Mouse (Mus musculus) kidney, postnatal 0 days (tissue): ENCODE measurements around the gene Garem2. TPM values are rescaled to one million over a fixed set of nuclear protein-coding genes. Genes with fewer than 3 reads are reported as not detected.

Experiments
- ATAC-seq: fragments of 200-750 bp; cut with Nextera tagmentation; replicated peaks from 2 replicates; pipeline ENCODE4 v1.8.0; 2017; ENCODE audit warnings: low read depth, moderate number of reproducible peaks, moderate TSS enrichment, moderate library complexity; ENCODE audit not compliant: low FRiP score
- DNase-seq: peaks from one replicate; pipeline ENCODE4 v3.0.0-alpha.2; 2016; ENCODE audit warnings: low spot score
- H3K27ac ChIP-seq: fragments of 300-500 bp; sonication (generic); 2 replicates; pipeline ENCODE4 v1.5.1; 2014; ENCODE audit warnings: mild to moderate bottlenecking
- H3K27me3 ChIP-seq: fragments of 300-500 bp; sonication (generic); 2 replicates; pipeline ENCODE4 v1.6.1; 2014; ENCODE audit warnings: low read length, mixed read lengths; ENCODE audit not compliant: insufficient read depth
- H3K36me3 ChIP-seq: fragments of 300-500 bp; sonication (generic); 2 replicates; pipeline ENCODE4 v1.6.1; 2014; ENCODE audit warnings: low read length, mixed read lengths; ENCODE audit not compliant: insufficient read depth
- H3K4me1 ChIP-seq: fragments of 300-500 bp; sonication (generic); replicated peaks from 2 replicates; pipeline ENCODE4 v1.6.1; 2014; ENCODE audit warnings: antibody characterized with exemption, low read length, mixed read lengths; ENCODE audit not compliant: insufficient read depth
- H3K4me2 ChIP-seq: fragments of 300-500 bp; sonication (generic); 2 replicates; pipeline ENCODE4 v1.6.1; 2014; ENCODE audit warnings: mild to moderate bottlenecking, low read length, moderate library complexity, mixed read lengths
- H3K4me3 ChIP-seq: fragments of 300-500 bp; sonication (generic); replicated peaks from 2 replicates; pipeline ENCODE4 v1.5.1; 2014; ENCODE audit warnings: low read depth, low read length
- H3K9ac ChIP-seq: fragments of 300-500 bp; sonication (generic); 2 replicates; pipeline ENCODE4 v1.6.1; 2014; ENCODE audit warnings: low read depth, low read length
- H3K9me3 ChIP-seq: fragments of 300-500 bp; sonication (generic); replicated peaks from 2 replicates; pipeline ENCODE4 v1.6.1; 2016; ENCODE audit warnings: low read length, inconsistent platforms, mixed read lengths
- CTCF ChIP-seq: IDR thresholded peaks from 2 replicates; pipeline ENCODE4 v1.5.1; 2016; ENCODE audit warnings: antibody characterized with exemption, low read depth, mild to moderate bottlenecking, moderate library complexity
- WGBS: fragments of 180-500 bp; shearing (Covaris S2); extraction: QIAGEN DNeasy Blood & Tissue Kit; methylation state at CpG from one replicate; pipeline ENCODE4 v1.1.7; 2014; 5-methylcytosine and 5-hydroxymethylcytosine counted together
- polyA plus RNA-seq: library from polyadenylated mRNA; unstranded; fragments of >200 nt; fragmentation: Nextera tagmentation; extraction: Ambion mirVana; gene quantifications from 2 replicates; pipeline ENCODE4 v1.2.1, GENCODE M21; 2015

Gene Garem2
- polyA plus RNA-seq, 1 experiment from 2014 or later = 0.33 TPM

GRCm38 (mm10) chr5:30137271-30137670 is 32.3 kb downstream of the Garem2 start:
- no peak for TF ChIP-seq CTCF
- 93% methylated on average over 9 of the region's 9 CpGs for WGBS
- H3K36me3 ChIP-seq = peaks cover 50% of the 10 kb centered on the region

GRCm38 (mm10) chr5:30138193-30138592 is 33.2 kb downstream of the Garem2 start:
- WGBS = 91% methylated on average over 4 of the region's 4 CpGs
- no peak for ATAC-seq
- peaks cover 50% of the 10 kb centered on the region for H3K36me3 ChIP-seq
- H3K4me3 ChIP-seq = no peak overlapping the region
- H3K4me2 ChIP-seq = no peak overlapping the region
- no peak for TF ChIP-seq CTCF
- no peaks in the 10 kb centered on the region for H3K4me1 ChIP-seq
- no peak for DNase-seq
- no peaks in the 10 kb centered on the region for H3K9me3 ChIP-seq
- no peak overlapping the region for H3K9ac ChIP-seq
- H3K27me3 ChIP-seq = no peaks in the 10 kb centered on the region
- H3K27ac ChIP-seq = no peak overlapping the region

More at GRCm38 (mm10) chr5:30137271-30137670, 32.3 kb downstream of the Garem2 start:
- no peak for DNase-seq
- Histone ChIP-seq H3K27ac (no peak overlapping the region), H3K9ac (no peak overlapping the region), H3K4me1 (no peaks in the 10 kb centered on the region), H3K4me3 (no peak overlapping the region), H3K27me3 (no peaks in the 10 kb centered on the region), H3K4me2 (no peak overlapping the region), H3K9me3 (no peaks in the 10 kb centered on the region)
- no peak for ATAC-seq

GRCm38 (mm10) chr5:30146526-30146925 is 41.6 kb downstream of the Garem2 start:
- DNase-seq (no peak), ATAC-seq (no peak)
- Histone ChIP-seq H3K27me3 (no peaks in the 10 kb centered on the region), H3K9ac (no peak overlapping the region), H3K4me1 (no peaks in the 10 kb centered on the region), H3K36me3 (peaks cover 34% of the 10 kb centered on the region; the same call in 1 of the 2 replicates), H3K4me3 (no peak overlapping the region), H3K27ac (no peak overlapping the region), H3K9me3 (no peaks in the 10 kb centered on the region), H3K4me2 (no peak overlapping the region)
- WGBS = 92% methylated on average over 6 of the region's 6 CpGs
- no peak for TF ChIP-seq CTCF

- Histone ChIP-seq H3K27me3 (no peaks in the 10 kb centered on the region), H3K4me3 (no peak overlapping the region), H3K4me2 (no peak overlapping the region), H3K9ac (no peak overlapping the region), H3K4me1 (no peaks in the 10 kb centered on the region), H3K9me3 (no peaks in the 10 kb centered on the region), H3K36me3 (peaks cover 22% of the 10 kb centered on the region; the same call in 1 of the 2 replicates), H3K27ac (no peak overlapping the region)
- WGBS = 88% methylated on average over 5 of the region's 5 CpGs
- ATAC-seq (no peak), DNase-seq (no peak)
- no peak for TF ChIP-seq CTCF
These were observed 43.4 kb downstream of the Garem2 start for GRCm38 (mm10) chr5:30148133-30148920.

- ATAC-seq (no peak), DNase-seq (peak; percentile 10)
- Histone ChIP-seq H3K4me2 (0 out of 2 replicates have a peak overlapping the region, but pooled peaks have one; percentile 4), H3K27ac (peak overlapping the region; percentile 10; the same call in 1 of the 2 replicates), H3K36me3 (0 out of 2 replicates have a peak, but pooled peaks cover under 1% of the 10 kb centered on the region), H3K9ac (no peak overlapping the region), H3K27me3 (no peaks in the 10 kb centered on the region), H3K4me3 (no peak overlapping the region), H3K9me3 (no peaks in the 10 kb centered on the region), H3K4me1 (peaks cover 6% of the 10 kb centered on the region; the same call in 1 of the 2 replicates)
- no peak for TF ChIP-seq CTCF
- 64% methylated on average over 4 of the region's 4 CpGs for WGBS
These were observed 47.0 kb downstream of the Garem2 start for GRCm38 (mm10) chr5:30152007-30152406.

- no peaks in the 10 kb centered on the region for H3K9me3 ChIP-seq
- no peak for ATAC-seq
- WGBS = 69% methylated on average over 1 of the region's 1 CpGs
These were observed 47.5 kb downstream of the Garem2 start for GRCm38 (mm10) chr5:30152413-30152812.

More at GRCm38 (mm10) chr5:30152413-30152812, 47.5 kb downstream of the Garem2 start:
- TF ChIP-seq CTCF = no peak
- H3K4me2 ChIP-seq = no peak overlapping the region
- H3K27me3 ChIP-seq = no peaks in the 10 kb centered on the region
- no peaks in the 10 kb centered on the region for H3K36me3 ChIP-seq
- no peak overlapping the region for H3K9ac ChIP-seq
- H3K4me1 ChIP-seq = peaks cover 6% of the 10 kb centered on the region; the same call in 1 of the 2 replicates
- H3K4me3 ChIP-seq = no peak overlapping the region
- no peak overlapping the region for H3K27ac ChIP-seq
- no peak for DNase-seq
